Mouse (Mus musculus): ENCODE data around the gene Gltpd2.

The Gltpd2 gene

GRCm38 (mm10) chr11:70563470-70564275 lies 44.7 kb downstream of the Gltpd2 start:
- DNase-seq (ENCODE audit: low spot score in 2 of 2): peak; percentile 21 to 33

GRCm38 (mm10) chr11:70564276-70564873 lies 45.4 kb downstream of the Gltpd2 start:
- no peak for DNase-seq (ENCODE audit: low spot score in 2 of 2)

- no peak for DNase-seq (ENCODE audit: low spot score in 2 of 2)
Observed at GRCm38 (mm10) chr11:70566586-70566985, 47.6 kb downstream of the Gltpd2 start.

Data from thymus, postnatal 10 days (tissue).